Mouse (Mus musculus): ENCODE results near the gene 2310009B15Rik.

- TF ChIP-seq POLR2A (IDR thresholded peaks at IDR 0.05; ENCODE audit: borderline replicate concordance, insufficient read depth, low read length): no peak
- TF ChIP-seq CTCF (IDR thresholded peaks at IDR 0.05; ENCODE audit: borderline replicate concordance, insufficient read depth, low read depth, low read length): no peak
Observed at GRCm38 (mm10) chr1:138849531-138850160, 7.0 kb downstream of the 2310009B15Rik start.

All from cerebellum, adult 2 months (tissue).